Mouse (Mus musculus) forebrain, postnatal 0 days (tissue): ENCODE measurements around the gene Tmem164. TPM values are rescaled to one million over a fixed set of nuclear protein-coding genes. Genes with fewer than 3 reads are reported as not detected.
A peak's percentile ranks its signal among the peaks of the same experiment; 100 is the strongest.

Experiments used
- ATAC-seq: fragments of 200-750 bp; cut with Nextera tagmentation; 2 replicates; pipeline ENCODE4 v1.8.0; 2017; ENCODE audit warnings: mild to moderate bottlenecking, moderate library complexity
- DNase-seq: peaks from one replicate; pipeline ENCODE4 v3.0.0-alpha.2; 2015
- H3K27ac ChIP-seq: fragments of 300-500 bp; sonication (generic); 2 replicates; pipeline ENCODE4 v1.5.1; 2014; ENCODE audit warnings: low read depth, mild to moderate bottlenecking, antibody characterized with exemption, low read length, moderate library complexity, mixed read lengths
- H3K27me3 ChIP-seq: fragments of 300-500 bp; sonication (generic); 2 replicates; pipeline ENCODE4 v1.6.1; 2014; ENCODE audit warnings: mild to moderate bottlenecking, low read length, mixed read lengths; ENCODE audit not compliant: insufficient read depth
- H3K36me3 ChIP-seq: fragments of 300-500 bp; sonication (generic); 2 replicates; pipeline ENCODE4 v1.6.1; 2014; ENCODE audit warnings: mild to moderate bottlenecking, moderate library complexity; ENCODE audit not compliant: insufficient read depth
- H3K4me1 ChIP-seq: fragments of 300-500 bp; sonication (generic); 2 replicates; pipeline ENCODE4 v1.6.1; 2014; ENCODE audit warnings: antibody characterized with exemption; ENCODE audit not compliant: insufficient read depth
- H3K4me2 ChIP-seq: fragments of 300-500 bp; sonication (generic); 2 replicates; pipeline ENCODE4 v1.6.1; 2014; ENCODE audit warnings: low read depth, mild to moderate bottlenecking, moderate library complexity
- H3K4me3 ChIP-seq: fragments of 300-500 bp; sonication (generic); 2 replicates; pipeline ENCODE4 v1.5.1; 2014; ENCODE audit warnings: low read depth, low read length, mixed read lengths
- H3K9ac ChIP-seq: fragments of 300-500 bp; sonication (generic); 2 replicates; pipeline ENCODE4 v1.6.1; 2014; ENCODE audit warnings: mild to moderate bottlenecking
- H3K9me3 ChIP-seq: fragments of 300-500 bp; sonication (generic); 2 replicates; pipeline ENCODE4 v1.6.1; 2016; ENCODE audit warnings: low read length
- CTCF ChIP-seq: sonication (generic); IDR thresholded peaks from 2 replicates; pipeline ENCODE4 v1.5.1; 2016; ENCODE audit warnings: antibody characterized with exemption, control low read depth, low read depth
- WGBS: fragments of 180-500 bp; shearing (Covaris S2); extraction: QIAGEN DNeasy Blood & Tissue Kit; methylation state at CpG from one replicate; pipeline ENCODE4 v1.1.7; 2014; 5-methylcytosine and 5-hydroxymethylcytosine counted together
- polyA plus RNA-seq: library from polyadenylated mRNA; unstranded; fragments of >200 nt; fragmentation: Nextera tagmentation; extraction: Ambion mirVana; gene quantifications from 2 replicates; pipeline ENCODE4 v1.2.1, GENCODE M21; 2015
- total RNA-seq: library from RNA; depleted of rRNA; stranded (reverse); fragments of >200 nt; gene quantifications from 2 replicates; pipeline ENCODE4 v1.2.3, GENCODE M21; 2014

The Tmem164 gene
- total and polyA plus RNA-seq, 2 experiments from 2014 or later = 17.2 to 33.9 TPM

- no peaks in the 10 kb centered on the region for H3K9me3 ChIP-seq
- 18% methylated on average over 19 of the region's 19 CpGs for WGBS
- H3K36me3 ChIP-seq = no peaks in the 10 kb centered on the region
- ATAC-seq (no peak; the same call in 1 of the 2 replicates), DNase-seq (no peak)
- no peak for TF ChIP-seq CTCF
- H3K27ac ChIP-seq = no peak overlapping the region
- no peaks in the 10 kb centered on the region for H3K27me3 ChIP-seq
- H3K4me2 ChIP-seq = peak overlapping the region; percentile 61
- H3K4me3 ChIP-seq = peak overlapping the region; percentile 58
- no peak overlapping the region for H3K9ac ChIP-seq
- H3K4me1 ChIP-seq = no peaks in the 10 kb centered on the region
Observed at GRCm38 (mm10) chrX:142680391-142681055, 683 bp upstream of the Tmem164 start.

- no peaks in the 10 kb centered on the region for H3K9me3 ChIP-seq
- H3K4me3 ChIP-seq = peak overlapping the region; percentile 58
- ATAC-seq (peak; percentile 53), DNase-seq (no peak)
- H3K4me1 ChIP-seq = no peaks in the 10 kb centered on the region
- H3K27ac ChIP-seq = peak overlapping the region; percentile 66
- WGBS = 21% methylated on average over 18 of the region's 43 CpGs
- H3K4me2 ChIP-seq = peak overlapping the region; percentile 61
- H3K9ac ChIP-seq = peak overlapping the region; percentile 58
- H3K36me3 ChIP-seq = no peaks in the 10 kb centered on the region
- TF ChIP-seq CTCF = no peak
- no peaks in the 10 kb centered on the region for H3K27me3 ChIP-seq
Observed at GRCm38 (mm10) chrX:142681616-142682141, 473 bp downstream of the Tmem164 start.

GRCm38 (mm10) chrX:142682176-142682820 lies 1.1 kb downstream of the Tmem164 start:
- ATAC-seq (peak; percentile 14; the same call in 1 of the 2 replicates), DNase-seq (no peak)
- H3K4me3 ChIP-seq = peak overlapping the region; percentile 58
- no peaks in the 10 kb centered on the region for H3K36me3 ChIP-seq
- H3K4me2 ChIP-seq = peak overlapping the region; percentile 61
- WGBS = 32% methylated on average over 28 of the region's 28 CpGs
- no peaks in the 10 kb centered on the region for H3K27me3 ChIP-seq
- no peaks in the 10 kb centered on the region for H3K4me1 ChIP-seq
- H3K9me3 ChIP-seq = no peaks in the 10 kb centered on the region
- TF ChIP-seq CTCF = no peak
- H3K9ac ChIP-seq = peak overlapping the region; percentile 58
- H3K27ac ChIP-seq = peak overlapping the region; percentile 66; the same call in 1 of the 2 replicates

GRCm38 (mm10) chrX:142682990-142683389 lies 1.8 kb downstream of the Tmem164 start:
- DNase-seq = no peak
- no peak for TF ChIP-seq CTCF
- 53% methylated on average over 5 of the region's 5 CpGs for WGBS
- no peaks in the 10 kb centered on the region for H3K27me3 ChIP-seq
- no peak overlapping the region for H3K27ac ChIP-seq
- peak overlapping the region; percentile 58; the same call in 1 of the 2 replicates for H3K4me3 ChIP-seq
- peak overlapping the region; percentile 61 for H3K4me2 ChIP-seq
- H3K9me3 ChIP-seq = no peaks in the 10 kb centered on the region
- H3K9ac ChIP-seq = no peak overlapping the region
- no peak for ATAC-seq
- H3K36me3 ChIP-seq = no peaks in the 10 kb centered on the region
- no peaks in the 10 kb centered on the region for H3K4me1 ChIP-seq

- no peak overlapping the region for H3K4me2 ChIP-seq
- no peaks in the 10 kb centered on the region for H3K9me3 ChIP-seq
- no peaks in the 10 kb centered on the region for H3K27me3 ChIP-seq
- H3K4me1 ChIP-seq = no peaks in the 10 kb centered on the region
- H3K4me3 ChIP-seq = no peak overlapping the region
- 38% methylated on average over 4 of the region's 4 CpGs for WGBS
- ATAC-seq (no peak), DNase-seq (no peak)
- H3K9ac ChIP-seq = no peak overlapping the region
- TF ChIP-seq CTCF = no peak
- no peak overlapping the region for H3K27ac ChIP-seq
- H3K36me3 ChIP-seq = no peaks in the 10 kb centered on the region
Observed at GRCm38 (mm10) chrX:142684674-142685073, 3.5 kb downstream of the Tmem164 start.

GRCm38 (mm10) chrX:142685676-142686075 lies 4.5 kb downstream of the Tmem164 start:
- WGBS = 48% methylated on average over 6 of the region's 6 CpGs
- Histone ChIP-seq H3K27me3 (no peaks in the 10 kb centered on the region), H3K9me3 (no peaks in the 10 kb centered on the region), H3K9ac (no peak overlapping the region), H3K27ac (no peak overlapping the region), H3K4me1 (no peaks in the 10 kb centered on the region), H3K4me2 (no peak overlapping the region), H3K36me3 (no peaks in the 10 kb centered on the region), H3K4me3 (no peak overlapping the region)
- no peak for TF ChIP-seq CTCF
- ATAC-seq (no peak), DNase-seq (peak; percentile 45)

- Histone ChIP-seq H3K4me1 (no peaks in the 10 kb centered on the region), H3K4me2 (no peak overlapping the region), H3K36me3 (no peaks in the 10 kb centered on the region), H3K27ac (no peak overlapping the region), H3K9ac (no peak overlapping the region), H3K4me3 (no peak overlapping the region), H3K9me3 (no peaks in the 10 kb centered on the region), H3K27me3 (no peaks in the 10 kb centered on the region)
- WGBS = 59% methylated on average over 9 of the region's 9 CpGs
- ATAC-seq = no peak
- DNase-seq = no peak
- no peak for TF ChIP-seq CTCF
Observed at GRCm38 (mm10) chrX:142688509-142688908, 7.3 kb downstream of the Tmem164 start.
